Mouse (Mus musculus): ENCODE measurements around the gene Eftud2. TPM values are rescaled to one million over a fixed set of nuclear protein-coding genes. Genes with fewer than 3 reads are reported as not detected.

Gene Eftud2
- 130 and 154 TPM in 2 replicates for polyA plus RNA-seq (2014; fragmentation: Nextera tagmentation; extraction: Ambion mirVana)

- no peaks in the 10 kb centered on the region for H3K9me3 ChIP-seq (ENCODE audit: control insufficient read depth, low read length)
- WGBS = under 1% methylated on average over 62 of the region's 62 CpGs
These were observed at the start of gene Eftud2, which contains the start of gene Ccdc103 for GRCm38 (mm10) chr11:102880585-102881313. TSS of gene Eftud2 (minus strand) at chr11:102880985. TSS of gene Ccdc103 (plus strand) at chr11:102881204.

DNA sequence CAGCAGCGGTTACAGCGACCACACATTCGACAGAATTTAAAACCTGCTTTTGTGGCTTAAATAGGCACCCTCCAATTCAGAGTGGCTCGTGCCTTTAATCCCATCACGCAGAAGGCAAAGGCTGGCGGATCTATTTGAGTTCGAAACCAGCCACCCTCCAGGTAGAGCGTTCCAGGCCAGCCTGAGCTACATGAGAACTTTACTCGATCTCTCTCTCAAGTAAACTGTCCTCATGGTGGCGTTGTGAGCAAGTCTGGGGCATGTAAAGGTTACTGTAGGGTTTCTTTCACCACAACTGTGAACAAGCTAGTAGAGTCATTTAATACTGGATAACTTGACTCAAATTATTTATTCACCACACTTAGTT is 44.5 kb upstream of the Eftud2 start:
- peak overlapping the region; percentile 94 for H3K27ac ChIP-seq (replicated peaks; ENCODE audit: low read depth, low read length)
- H3K9ac ChIP-seq (ENCODE audit: low read depth, low read length) = peak overlapping the region; percentile 64
- H3K9me3 ChIP-seq (ENCODE audit: control insufficient read depth, low read length) = no peaks in the 10 kb centered on the region
- 0 out of 2 replicates have a peak, but pooled peaks cover 4% of the 10 kb centered on the region for H3K4me1 ChIP-seq (ENCODE audit: control insufficient read depth, insufficient read depth, low read length)
- H3K4me3 ChIP-seq (ENCODE audit: low read depth, low read length) = peak overlapping the region; percentile 71
- H3K27me3 ChIP-seq (replicated peaks; ENCODE audit: control insufficient read depth, insufficient read depth, low read length) = no peaks in the 10 kb centered on the region
- DNase-seq (ENCODE audit: low spot score) (no peak), ATAC-seq (ENCODE audit: low read depth) (peak; percentile 31)
- H3K4me2 ChIP-seq (ENCODE audit: low read depth, low read length) = peak overlapping the region; percentile 71
- H3K36me3 ChIP-seq (ENCODE audit: control insufficient read depth, insufficient read depth, low read length) = peaks cover 14% of the 10 kb centered on the region; the same call in 1 of the 2 replicates
- WGBS = 2% methylated on average over 10 of the region's 10 CpGs

More at GRCm38 (mm10) chr11:102880585-102881313, at the start of gene Eftud2, which contains the start of gene Ccdc103:
- H3K9ac ChIP-seq (ENCODE audit: low read depth, low read length) = peak within 1 kb of the TSS; percentile 89
- ATAC-seq (ENCODE audit: low read depth) (peak; percentile 93), DNase-seq (ENCODE audit: low spot score) (peak; percentile 94)
- H3K4me2 ChIP-seq (ENCODE audit: low read depth, low read length) = peak within 1 kb of the TSS; percentile 87
- H3K36me3 ChIP-seq (ENCODE audit: control insufficient read depth, insufficient read depth, low read length) = peaks cover 17% of the 10 kb centered on the region
- H3K27me3 ChIP-seq (replicated peaks; ENCODE audit: control insufficient read depth, insufficient read depth, low read length) = no peaks in the 10 kb centered on the region
- H3K4me1 ChIP-seq (ENCODE audit: control insufficient read depth, insufficient read depth, low read length) = peaks cover 14% of the 10 kb centered on the region
- H3K4me3 ChIP-seq (ENCODE audit: low read depth, low read length) = peak within 1 kb of the TSS; percentile 83
- peak within 1 kb of the TSS; percentile 81 for H3K27ac ChIP-seq (replicated peaks; ENCODE audit: low read depth, low read length)

DNA sequence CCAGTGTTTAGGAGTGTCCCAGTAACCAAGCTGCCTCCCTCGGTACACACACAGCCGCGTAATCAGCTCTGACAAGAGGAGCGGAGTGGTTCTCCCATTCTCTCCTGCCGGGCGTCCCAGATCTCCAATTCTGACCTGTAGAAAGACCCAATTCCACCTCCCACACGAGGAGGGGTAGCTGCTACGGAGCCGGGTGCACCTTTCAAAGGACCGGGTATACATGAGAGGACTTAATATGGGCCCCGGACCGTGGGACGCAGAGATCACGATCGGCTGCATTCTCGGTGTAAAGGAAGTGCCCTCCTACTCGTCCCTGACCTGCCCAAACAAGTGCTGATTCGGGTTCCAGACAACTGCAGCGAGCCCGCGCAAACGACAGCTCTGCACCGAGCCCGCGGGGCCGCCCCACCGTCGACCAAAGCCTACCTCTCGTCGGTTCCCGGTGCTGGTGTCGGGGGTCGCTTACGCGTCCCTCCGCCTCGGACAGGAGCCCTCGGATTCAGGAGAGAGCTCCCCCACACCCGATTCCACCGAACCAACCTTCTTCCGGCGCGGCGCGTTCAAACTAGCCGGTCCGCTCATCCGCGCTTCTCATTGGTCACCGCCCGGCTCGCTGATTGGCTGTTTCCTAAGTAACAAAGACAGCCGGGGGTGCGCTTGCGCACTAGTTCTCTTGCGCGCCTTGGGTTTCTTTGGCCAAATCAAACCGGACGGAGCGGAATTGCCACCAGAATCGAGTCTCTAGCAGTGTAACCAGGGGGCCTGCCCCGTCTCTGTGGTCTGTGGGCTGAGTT is 44.0 kb upstream of the Eftud2 start, which contains the start of gene Kif18b:
TSS of gene Kif18b (minus strand) at position 568 of the 794 bp plus-strand sequence.
- ATAC-seq (ENCODE audit: low read depth) = peak; percentile 94
- Histone ChIP-seq H3K27ac (replicated peaks; ENCODE audit: low read depth, low read length) (peak within 1 kb of the TSS; percentile 94), H3K4me2 (ENCODE audit: low read depth, low read length) (peak within 1 kb of the TSS; percentile 71), H3K36me3 (ENCODE audit: control insufficient read depth, insufficient read depth, low read length) (peaks cover 14% of the 10 kb centered on the region; the same call in 1 of the 2 replicates), H3K9me3 (ENCODE audit: control insufficient read depth, low read length) (no peaks in the 10 kb centered on the region), H3K4me1 (ENCODE audit: control insufficient read depth, insufficient read depth, low read length) (0 out of 2 replicates have a peak, but pooled peaks cover 4% of the 10 kb centered on the region), H3K4me3 (ENCODE audit: low read depth, low read length) (peak within 1 kb of the TSS; percentile 71), H3K9ac (ENCODE audit: low read depth, low read length) (peak within 1 kb of the TSS; percentile 64), H3K27me3 (replicated peaks; ENCODE audit: control insufficient read depth, insufficient read depth, low read length) (no peaks in the 10 kb centered on the region)
- WGBS = under 1% methylated on average over 59 of the region's 62 CpGs
- DNase-seq (ENCODE audit: low spot score) = peak; percentile 99

DNA sequence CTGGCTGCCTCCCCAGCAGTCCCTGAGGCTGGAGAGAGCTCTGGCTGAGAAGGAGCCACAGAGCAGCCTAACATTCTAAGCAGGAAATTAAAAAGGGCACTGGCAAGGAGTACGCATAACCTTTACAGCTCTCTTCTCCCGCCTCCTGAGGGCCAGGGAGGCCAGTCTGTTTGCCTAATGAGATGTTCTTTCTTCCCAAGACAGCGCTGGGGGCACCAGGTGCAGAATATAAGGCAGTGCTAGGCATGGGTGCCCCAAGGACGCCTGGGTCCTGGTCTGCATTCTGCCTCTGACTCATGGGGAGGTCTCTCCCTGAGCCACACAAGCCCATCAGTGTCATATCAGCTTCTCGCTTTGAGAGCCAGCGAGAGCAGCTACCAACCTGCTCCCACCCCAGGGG is 40.7 kb upstream of the Eftud2 start:
- Histone ChIP-seq H3K4me3 (ENCODE audit: low read depth, low read length) (no peak overlapping the region), H3K9ac (ENCODE audit: low read depth, low read length) (peak overlapping the region; percentile 19; the same call in 1 of the 2 replicates), H3K9me3 (ENCODE audit: control insufficient read depth, low read length) (no peaks in the 10 kb centered on the region), H3K4me1 (ENCODE audit: control insufficient read depth, insufficient read depth, low read length) (0 out of 2 replicates have a peak, but pooled peaks cover 4% of the 10 kb centered on the region), H3K27me3 (replicated peaks; ENCODE audit: control insufficient read depth, insufficient read depth, low read length) (no peaks in the 10 kb centered on the region), H3K36me3 (ENCODE audit: control insufficient read depth, insufficient read depth, low read length) (peaks cover 14% of the 10 kb centered on the region; the same call in 1 of the 2 replicates), H3K4me2 (ENCODE audit: low read depth, low read length) (no peak overlapping the region), H3K27ac (replicated peaks; ENCODE audit: low read depth, low read length) (no peak overlapping the region)
- 70% methylated on average over 6 of the region's 6 CpGs for WGBS
- DNase-seq (ENCODE audit: low spot score) (no peak), ATAC-seq (ENCODE audit: low read depth) (no peak)

- Histone ChIP-seq H3K4me1 (ENCODE audit: control insufficient read depth, insufficient read depth, low read length) (0 out of 2 replicates have a peak, but pooled peaks cover 4% of the 10 kb centered on the region), H3K9ac (ENCODE audit: low read depth, low read length) (no peak overlapping the region), H3K9me3 (ENCODE audit: control insufficient read depth, low read length) (no peaks in the 10 kb centered on the region), H3K4me3 (ENCODE audit: low read depth, low read length) (no peak overlapping the region), H3K27me3 (replicated peaks; ENCODE audit: control insufficient read depth, insufficient read depth, low read length) (no peaks in the 10 kb centered on the region), H3K4me2 (ENCODE audit: low read depth, low read length) (no peak overlapping the region), H3K36me3 (ENCODE audit: control insufficient read depth, insufficient read depth, low read length) (peaks cover 44% of the 10 kb centered on the region), H3K27ac (replicated peaks; ENCODE audit: low read depth, low read length) (no peak overlapping the region)
- WGBS = 55% methylated on average over 4 of the region's 4 CpGs
- ATAC-seq (ENCODE audit: low read depth) = no peak
- DNase-seq (ENCODE audit: low spot score) = no peak
These were observed 37.3 kb upstream of the Eftud2 start for GRCm38 (mm10) chr11:102918077-102918476.

DNA sequence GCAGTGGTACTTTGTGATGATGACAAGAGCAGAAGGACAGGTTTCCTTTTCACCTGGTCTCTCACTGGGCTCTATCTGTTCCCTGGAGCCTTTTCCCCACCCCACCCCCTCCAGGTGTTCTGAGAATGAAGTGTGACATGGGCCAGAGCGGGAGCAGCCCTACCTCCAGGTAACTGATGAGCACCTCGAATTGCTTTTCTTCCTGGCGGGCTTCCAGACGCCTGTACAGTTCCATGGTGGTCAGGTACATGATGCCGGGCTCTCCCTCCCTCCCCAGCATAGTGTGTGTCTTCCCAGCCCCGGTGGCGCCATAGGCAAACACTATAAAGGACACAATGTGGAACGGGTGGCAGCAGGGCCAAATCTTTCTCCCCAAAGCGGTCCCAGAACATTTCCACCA is 34.6 kb upstream of the Eftud2 start:
- H3K4me1 ChIP-seq (ENCODE audit: control insufficient read depth, insufficient read depth, low read length) = no peaks in the 10 kb centered on the region
- no peaks in the 10 kb centered on the region for H3K9me3 ChIP-seq (ENCODE audit: control insufficient read depth, low read length)
- no peak overlapping the region for H3K4me3 ChIP-seq (ENCODE audit: low read depth, low read length)
- no peaks in the 10 kb centered on the region for H3K27me3 ChIP-seq (replicated peaks; ENCODE audit: control insufficient read depth, insufficient read depth, low read length)
- no peak overlapping the region for H3K27ac ChIP-seq (replicated peaks; ENCODE audit: low read depth, low read length)
- no peak overlapping the region for H3K4me2 ChIP-seq (ENCODE audit: low read depth, low read length)
- ATAC-seq (ENCODE audit: low read depth) (no peak), DNase-seq (ENCODE audit: low spot score) (no peak)
- no peak overlapping the region for H3K9ac ChIP-seq (ENCODE audit: low read depth, low read length)
- WGBS = 92% methylated on average over 9 of the region's 9 CpGs
- peaks cover 55% of the 10 kb centered on the region for H3K36me3 ChIP-seq (ENCODE audit: control insufficient read depth, insufficient read depth, low read length)

- H3K27ac ChIP-seq (replicated peaks; ENCODE audit: low read depth, low read length) = no peak overlapping the region
- ATAC-seq (ENCODE audit: low read depth) = no peak
- H3K9me3 ChIP-seq (ENCODE audit: control insufficient read depth, low read length) = no peaks in the 10 kb centered on the region
- H3K4me3 ChIP-seq (ENCODE audit: low read depth, low read length) = no peak overlapping the region
- H3K4me2 ChIP-seq (ENCODE audit: low read depth, low read length) = no peak overlapping the region
- H3K4me1 ChIP-seq (ENCODE audit: control insufficient read depth, insufficient read depth, low read length) = no peaks in the 10 kb centered on the region
- WGBS = 78% methylated on average over 7 of the region's 7 CpGs
- no peak overlapping the region for H3K9ac ChIP-seq (ENCODE audit: low read depth, low read length)
- peaks cover 94% of the 10 kb centered on the region for H3K36me3 ChIP-seq (ENCODE audit: control insufficient read depth, insufficient read depth, low read length)
- no peaks in the 10 kb centered on the region for H3K27me3 ChIP-seq (replicated peaks; ENCODE audit: control insufficient read depth, insufficient read depth, low read length)
- DNase-seq (ENCODE audit: low spot score) = no peak
These were observed 30.6 kb upstream of the Eftud2 start for GRCm38 (mm10) chr11:102911376-102911775.

DNA sequence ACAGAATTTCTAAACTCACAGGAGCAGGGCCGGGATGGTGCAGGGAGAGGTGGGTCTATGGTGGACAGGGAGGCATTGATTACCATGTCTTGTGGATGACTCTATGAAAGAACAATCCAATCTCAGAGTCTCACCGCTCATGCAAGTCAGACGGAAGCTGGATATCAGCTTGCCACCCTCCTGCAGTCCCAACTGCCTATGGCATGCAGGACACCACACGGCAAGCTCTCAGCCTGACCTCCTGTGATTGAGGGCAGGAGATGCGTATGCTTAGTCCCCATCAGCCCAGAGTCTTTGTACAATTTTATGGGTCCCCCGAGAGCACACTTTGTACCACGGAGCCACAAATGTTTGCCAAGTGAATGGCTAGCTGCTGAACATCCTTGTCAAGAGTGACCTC is 22.9 kb upstream of the Eftud2 start:
- no peak overlapping the region for H3K4me2 ChIP-seq (ENCODE audit: low read depth, low read length)
- H3K36me3 ChIP-seq (ENCODE audit: control insufficient read depth, insufficient read depth, low read length) = peaks cover 36% of the 10 kb centered on the region
- H3K27me3 ChIP-seq (replicated peaks; ENCODE audit: control insufficient read depth, insufficient read depth, low read length) = no peaks in the 10 kb centered on the region
- DNase-seq (ENCODE audit: low spot score) (no peak), ATAC-seq (ENCODE audit: low read depth) (no peak)
- no peak overlapping the region for H3K4me3 ChIP-seq (ENCODE audit: low read depth, low read length)
- no peaks in the 10 kb centered on the region for H3K4me1 ChIP-seq (ENCODE audit: control insufficient read depth, insufficient read depth, low read length)
- no peaks in the 10 kb centered on the region for H3K9me3 ChIP-seq (ENCODE audit: control insufficient read depth, low read length)
- no peak overlapping the region for H3K9ac ChIP-seq (ENCODE audit: low read depth, low read length)
- 58% methylated on average over 6 of the region's 7 CpGs for WGBS
- H3K27ac ChIP-seq (replicated peaks; ENCODE audit: low read depth, low read length) = no peak overlapping the region

Measured in embryonic facial prominence, embryonic 14.5 days (tissue).